Mouse (Mus musculus) kidney, postnatal 0 days (tissue): ENCODE data around the gene Nxpe5. TPM values are rescaled to one million over a fixed set of nuclear protein-coding genes. Genes with fewer than 3 reads are reported as not detected.

ENCODE experiments used
- ATAC-seq: fragments of 200-750 bp; cut with Nextera tagmentation; replicated peaks from 2 replicates; pipeline ENCODE4 v1.8.0; 2017; ENCODE audit warnings: low read depth, moderate number of reproducible peaks, moderate TSS enrichment, moderate library complexity; ENCODE audit not compliant: low FRiP score
- DNase-seq: peaks from one replicate; pipeline ENCODE4 v3.0.0-alpha.2; 2016; ENCODE audit warnings: low spot score
- H3K27ac ChIP-seq: fragments of 300-500 bp; sonication (generic); 2 replicates; pipeline ENCODE4 v1.5.1; 2014; ENCODE audit warnings: mild to moderate bottlenecking
- H3K27me3 ChIP-seq: fragments of 300-500 bp; sonication (generic); 2 replicates; pipeline ENCODE4 v1.6.1; 2014; ENCODE audit warnings: low read length, mixed read lengths; ENCODE audit not compliant: insufficient read depth
- H3K36me3 ChIP-seq: fragments of 300-500 bp; sonication (generic); 2 replicates; pipeline ENCODE4 v1.6.1; 2014; ENCODE audit warnings: low read length, mixed read lengths; ENCODE audit not compliant: insufficient read depth
- H3K4me1 ChIP-seq: fragments of 300-500 bp; sonication (generic); replicated peaks from 2 replicates; pipeline ENCODE4 v1.6.1; 2014; ENCODE audit warnings: antibody characterized with exemption, low read length, mixed read lengths; ENCODE audit not compliant: insufficient read depth
- H3K4me2 ChIP-seq: fragments of 300-500 bp; sonication (generic); 2 replicates; pipeline ENCODE4 v1.6.1; 2014; ENCODE audit warnings: mild to moderate bottlenecking, low read length, moderate library complexity, mixed read lengths
- H3K4me3 ChIP-seq: fragments of 300-500 bp; sonication (generic); replicated peaks from 2 replicates; pipeline ENCODE4 v1.5.1; 2014; ENCODE audit warnings: low read depth, low read length
- H3K9ac ChIP-seq: fragments of 300-500 bp; sonication (generic); 2 replicates; pipeline ENCODE4 v1.6.1; 2014; ENCODE audit warnings: low read depth, low read length
- H3K9me3 ChIP-seq: fragments of 300-500 bp; sonication (generic); replicated peaks from 2 replicates; pipeline ENCODE4 v1.6.1; 2016; ENCODE audit warnings: low read length, inconsistent platforms, mixed read lengths
- CTCF ChIP-seq: IDR thresholded peaks from 2 replicates; pipeline ENCODE4 v1.5.1; 2016; ENCODE audit warnings: antibody characterized with exemption, low read depth, mild to moderate bottlenecking, moderate library complexity
- WGBS: fragments of 180-500 bp; shearing (Covaris S2); extraction: QIAGEN DNeasy Blood & Tissue Kit; methylation state at CpG from one replicate; pipeline ENCODE4 v1.1.7; 2014; 5-methylcytosine and 5-hydroxymethylcytosine counted together
- polyA plus RNA-seq: library from polyadenylated mRNA; unstranded; fragments of >200 nt; fragmentation: Nextera tagmentation; extraction: Ambion mirVana; gene quantifications from 2 replicates; pipeline ENCODE4 v1.2.1, GENCODE M21; 2015

Gene Nxpe5
- polyA plus RNA-seq, 1 experiment from 2014 or later, result 0.36 TPM

DNA sequence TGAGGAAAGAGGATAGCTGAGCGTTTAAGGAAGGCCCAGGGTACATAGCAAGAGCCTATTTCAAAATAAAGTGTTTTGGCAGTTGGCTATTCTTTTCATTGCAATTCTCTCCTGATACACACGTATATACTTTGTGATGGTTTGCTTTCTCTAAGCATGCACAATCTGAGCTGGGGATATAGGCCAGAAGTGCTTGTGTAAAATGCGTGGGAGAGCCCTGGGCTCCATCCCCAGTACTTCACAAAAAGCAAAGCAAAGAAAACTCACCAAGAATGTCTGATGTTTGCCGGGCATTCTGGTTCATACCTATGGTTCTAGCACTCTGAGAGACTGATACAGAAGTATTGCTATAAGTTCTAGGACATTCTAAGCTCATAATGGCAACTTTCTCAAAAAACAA is 43.3 kb downstream of the Nxpe5 start:
- Histone ChIP-seq H3K4me1 (no peaks in the 10 kb centered on the region), H3K27ac (no peak overlapping the region), H3K4me3 (no peak overlapping the region), H3K9ac (no peak overlapping the region), H3K27me3 (no peaks in the 10 kb centered on the region), H3K9me3 (no peaks in the 10 kb centered on the region), H3K36me3 (peaks cover 6% of the 10 kb centered on the region; the same call in 1 of the 2 replicates), H3K4me2 (no peak overlapping the region)
- TF ChIP-seq CTCF, result no peak
- 76% methylated on average over 4 of the region's 4 CpGs for WGBS
- DNase-seq (no peak), ATAC-seq (no peak)

- no peak overlapping the region for H3K4me2 ChIP-seq
- H3K9me3 ChIP-seq, result no peaks in the 10 kb centered on the region
- no peak overlapping the region for H3K4me3 ChIP-seq
- H3K27ac ChIP-seq, result no peak overlapping the region
- no peak for TF ChIP-seq CTCF
- H3K4me1 ChIP-seq, result 0 out of 2 replicates have a peak, but pooled peaks cover 5% of the 10 kb centered on the region
- no peak overlapping the region for H3K9ac ChIP-seq
- no peak for DNase-seq
- H3K36me3 ChIP-seq, result peaks cover under 1% of the 10 kb centered on the region; the same call in 1 of the 2 replicates
- WGBS, result 52% methylated on average over 3 of the region's 3 CpGs
- no peaks in the 10 kb centered on the region for H3K27me3 ChIP-seq
- ATAC-seq, result no peak
These were observed 45.5 kb downstream of the Nxpe5 start for GRCm38 (mm10) chr5:138271232-138271631.

DNA sequence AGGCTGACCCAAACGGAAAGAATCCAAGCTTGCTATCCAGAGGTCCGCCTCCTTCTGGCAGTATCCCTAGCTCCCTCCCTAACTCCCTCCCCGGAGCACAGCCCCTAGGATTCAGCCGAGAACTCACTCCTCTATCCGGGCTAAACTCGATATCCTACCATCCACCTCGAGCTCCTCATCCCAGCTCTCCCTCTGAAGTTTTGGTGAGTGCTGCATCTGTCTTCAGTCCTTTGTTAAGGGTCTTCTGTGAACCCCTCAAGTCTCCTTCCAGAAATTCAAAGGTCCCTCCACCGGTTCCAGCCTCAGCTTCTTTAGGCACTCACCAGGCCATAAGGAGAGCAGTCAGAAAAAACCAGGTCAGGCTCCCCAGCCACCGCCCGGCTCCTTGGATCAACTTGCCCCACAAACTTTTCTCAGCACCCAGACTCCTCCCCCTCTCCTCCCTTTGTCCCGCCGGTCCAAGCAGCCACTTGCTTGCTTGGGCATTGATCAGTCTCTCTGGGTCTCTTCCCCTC is 46.8 kb downstream of the Nxpe5 start, which contains the start of gene Gal3st4:
TSS of gene Gal3st4 (minus strand) at position 432 of the 515 bp plus-strand sequence.
- H3K27ac ChIP-seq, result no peak within 1 kb of the TSS; the same call in none of the 2 replicates
- H3K9ac ChIP-seq, result peak within 1 kb of the TSS; percentile 31; the same call in 1 of the 2 replicates
- 2% methylated on average over 12 of the region's 12 CpGs for WGBS
- H3K4me1 ChIP-seq, result 0 out of 2 replicates have a peak, but pooled peaks cover 5% of the 10 kb centered on the region
- TF ChIP-seq CTCF, result peak; percentile 31; the same call in 1 of the 2 replicates
- 0 out of 2 replicates have a peak, but pooled peaks cover 1% of the 10 kb centered on the region for H3K36me3 ChIP-seq
- peak within 1 kb of the TSS; percentile 48 for H3K4me2 ChIP-seq
- H3K27me3 ChIP-seq, result no peaks in the 10 kb centered on the region
- H3K4me3 ChIP-seq, result peak within 1 kb of the TSS; percentile 7; the same call in 1 of the 2 replicates
- H3K9me3 ChIP-seq, result no peaks in the 10 kb centered on the region
- DNase-seq (peak; percentile 63), ATAC-seq (no peak)

GRCm38 (mm10) chr5:138274186-138274585 is 48.5 kb downstream of the Nxpe5 start:
- 0 out of 2 replicates have a peak, but pooled peaks cover 6% of the 10 kb centered on the region for H3K36me3 ChIP-seq
- H3K9ac ChIP-seq, result no peak overlapping the region
- DNase-seq, result no peak
- 78% methylated on average over 8 of the region's 8 CpGs for WGBS
- no peak overlapping the region for H3K4me2 ChIP-seq
- no peaks in the 10 kb centered on the region for H3K27me3 ChIP-seq
- no peak for ATAC-seq
- no peak overlapping the region for H3K27ac ChIP-seq
- peaks cover 10% of the 10 kb centered on the region; the same call in 1 of the 2 replicates for H3K4me1 ChIP-seq
- no peak overlapping the region for H3K4me3 ChIP-seq
- no peaks in the 10 kb centered on the region for H3K9me3 ChIP-seq
- no peak for TF ChIP-seq CTCF

GRCm38 (mm10) chr5:138275216-138276050 is 49.7 kb downstream of the Nxpe5 start:
- H3K4me2 ChIP-seq, result peak overlapping the region; percentile 55
- no peak overlapping the region for H3K27ac ChIP-seq
- peak; percentile 75 for DNase-seq
- ATAC-seq, result peak; percentile 41
- TF ChIP-seq CTCF, result no peak
- peaks cover 12% of the 10 kb centered on the region; the same call in 1 of the 2 replicates for H3K4me1 ChIP-seq
- 18% methylated on average over 41 of the region's 41 CpGs for WGBS
- H3K9me3 ChIP-seq, result no peaks in the 10 kb centered on the region
- peak overlapping the region; percentile 13; the same call in 1 of the 2 replicates for H3K4me3 ChIP-seq
- peak overlapping the region; percentile 56 for H3K9ac ChIP-seq
- H3K36me3 ChIP-seq, result 0 out of 2 replicates have a peak, but pooled peaks cover 6% of the 10 kb centered on the region
- no peaks in the 10 kb centered on the region for H3K27me3 ChIP-seq

- no peak for TF ChIP-seq CTCF
- Histone ChIP-seq H3K27me3 (no peaks in the 10 kb centered on the region), H3K36me3 (0 out of 2 replicates have a peak, but pooled peaks cover 6% of the 10 kb centered on the region), H3K27ac (no peak overlapping the region), H3K4me3 (no peak overlapping the region), H3K4me2 (no peak overlapping the region), H3K9ac (no peak overlapping the region), H3K9me3 (no peaks in the 10 kb centered on the region), H3K4me1 (peaks cover 12% of the 10 kb centered on the region; the same call in 1 of the 2 replicates)
- 85% methylated on average over 7 of the region's 7 CpGs for WGBS
- ATAC-seq, result no peak
- DNase-seq, result no peak
These were observed 52.3 kb downstream of the Nxpe5 start for GRCm38 (mm10) chr5:138277994-138278393.
